Mouse (Mus musculus): Measurements from ENCODE around the gene Flt3.

Gene Flt3

GRCm38 (mm10) chr5:147354985-147355384, 45.3 kb downstream of the Flt3 start:
- DNase-seq (ENCODE audit: low read depth, low spot score), result no peak

- DNase-seq (ENCODE audit: low read depth, low spot score), result no peak
Measured at GRCm38 (mm10) chr5:147354161-147354780, 46.0 kb downstream of the Flt3 start.

DNA sequence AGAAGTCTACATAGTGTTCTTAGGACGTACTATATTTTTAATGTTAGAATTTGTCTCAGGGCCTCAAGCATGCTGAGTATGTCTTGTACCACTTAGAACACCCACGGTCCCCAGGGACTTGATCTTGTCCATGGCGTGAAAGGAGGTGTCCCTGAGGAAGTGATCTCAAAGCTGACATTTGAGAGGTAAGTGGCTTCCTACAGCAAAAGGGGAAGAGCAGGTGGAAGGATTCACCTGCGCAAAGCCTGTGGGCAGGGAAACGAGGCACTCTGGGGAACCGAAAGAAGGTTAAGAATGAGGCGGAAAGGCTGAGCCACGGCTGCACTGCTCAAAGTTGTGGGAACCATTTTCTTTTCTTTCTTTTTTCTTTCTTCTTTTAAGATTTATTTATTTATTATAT, 48.4 kb downstream of the Flt3 start:
- DNase-seq (ENCODE audit: low read depth, low spot score), result no peak

GRCm38 (mm10) chr5:147345981-147346380, 54.3 kb downstream of the Flt3 start:
- DNase-seq (ENCODE audit: low read depth, low spot score), result peak; percentile 48

GRCm38 (mm10) chr5:147343904-147344303, 56.4 kb downstream of the Flt3 start:
- no peak for DNase-seq (ENCODE audit: low read depth, low spot score)

DNA sequence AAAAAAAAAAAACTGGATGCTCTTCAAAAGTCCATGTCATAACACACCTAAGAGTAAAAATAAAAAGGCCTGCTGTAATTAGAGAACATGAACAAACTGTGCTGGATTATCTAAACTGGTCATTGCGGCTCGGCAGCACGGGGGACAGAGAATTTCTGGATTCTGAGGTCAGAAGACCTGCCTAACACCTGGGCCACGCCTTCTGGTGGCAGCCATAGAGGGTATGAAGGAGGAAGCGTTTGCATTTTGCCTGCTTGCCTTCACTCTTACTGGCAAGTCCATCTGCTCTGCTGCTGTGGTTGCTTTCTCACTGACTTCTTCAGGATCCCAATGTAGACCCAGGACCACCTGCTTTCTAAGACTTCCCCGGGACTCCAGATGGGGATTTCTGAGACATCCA, 57.4 kb downstream of the Flt3 start:
- DNase-seq (ENCODE audit: low read depth, low spot score), result no peak

DNA sequence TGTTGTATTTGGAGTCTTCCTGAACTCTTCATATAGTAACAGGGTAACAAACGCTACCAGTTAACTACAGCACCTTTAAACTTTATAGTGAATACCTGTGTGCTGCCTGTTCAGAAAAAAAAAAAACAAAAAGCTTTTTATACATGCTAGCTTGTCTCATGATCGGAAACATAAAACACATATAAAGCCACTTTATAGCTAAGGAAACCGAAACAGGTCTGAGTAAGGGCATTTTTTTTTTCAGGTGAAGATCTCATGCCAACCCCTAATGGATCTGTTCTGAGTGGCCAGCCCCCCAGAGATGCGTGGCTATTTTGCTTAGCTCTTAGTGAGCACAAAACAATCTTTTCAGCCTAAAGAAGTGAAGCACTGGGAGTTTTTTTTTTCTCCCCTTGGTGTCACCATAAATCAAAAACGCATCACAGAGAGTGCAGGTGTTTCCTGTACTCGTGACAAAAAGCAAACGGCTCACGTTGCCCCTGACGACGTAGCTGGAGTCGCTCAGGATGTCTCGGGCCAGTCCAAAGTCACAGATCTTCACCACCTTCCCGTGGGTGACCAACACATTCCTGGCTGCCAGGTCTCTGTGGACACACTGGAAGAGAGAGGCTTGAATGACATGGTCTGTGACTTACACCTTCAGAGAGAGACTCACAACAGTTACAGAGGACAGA, 59.4 kb downstream of the Flt3 start:
- DNase-seq (ENCODE audit: low read depth, low spot score), result no peak

DNA sequence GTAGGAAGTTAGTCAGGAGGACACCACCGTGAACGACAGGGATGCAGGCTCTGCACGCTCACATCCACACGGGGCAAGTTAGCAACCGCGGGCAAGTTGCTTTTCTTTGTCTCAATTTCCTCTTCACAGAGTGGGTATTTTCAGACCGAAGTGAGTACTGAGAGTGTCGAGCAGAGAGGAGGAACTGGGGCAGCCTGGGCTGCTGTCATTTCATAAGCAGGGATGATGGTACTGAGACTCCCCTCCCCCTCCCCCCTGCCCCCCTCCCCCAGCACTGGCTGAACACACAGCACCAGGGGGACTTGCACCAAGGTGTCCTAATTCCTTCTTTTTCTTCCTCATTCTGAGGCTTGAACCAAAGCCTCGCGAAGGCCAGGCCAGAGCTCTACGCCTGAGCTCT, 60.7 kb downstream of the Flt3 start:
- no peak for DNase-seq (ENCODE audit: low read depth, low spot score)

- DNase-seq (ENCODE audit: low read depth, low spot score), result peak; percentile 47
Measured at GRCm38 (mm10) chr5:147338967-147339366, 61.3 kb downstream of the Flt3 start.

DNA sequence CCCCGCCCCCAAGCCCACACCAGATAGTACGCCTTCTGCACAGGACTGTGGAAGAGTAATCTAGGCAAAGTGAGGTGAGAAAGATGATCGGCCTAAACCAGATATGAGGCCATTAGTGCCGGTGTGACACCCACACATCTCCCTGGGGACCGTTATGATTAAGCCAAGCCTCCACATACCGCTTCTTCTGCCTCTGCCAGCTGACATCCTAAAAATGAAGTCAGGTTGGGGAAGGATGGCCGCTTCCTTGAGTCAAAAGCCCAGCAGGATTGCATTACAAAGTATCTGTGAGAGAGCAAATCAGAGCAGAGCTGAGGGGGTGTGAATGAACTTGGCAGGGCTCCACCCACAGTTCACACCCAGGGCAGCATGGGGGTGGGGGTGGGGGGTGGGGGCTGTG, 67.6 kb downstream of the Flt3 start:
- DNase-seq (ENCODE audit: low read depth, low spot score), result peak; percentile 59

GRCm38 (mm10) chr5:147331547-147331946, 68.7 kb downstream of the Flt3 start:
- DNase-seq (ENCODE audit: low read depth, low spot score), result peak; percentile 83

DNA sequence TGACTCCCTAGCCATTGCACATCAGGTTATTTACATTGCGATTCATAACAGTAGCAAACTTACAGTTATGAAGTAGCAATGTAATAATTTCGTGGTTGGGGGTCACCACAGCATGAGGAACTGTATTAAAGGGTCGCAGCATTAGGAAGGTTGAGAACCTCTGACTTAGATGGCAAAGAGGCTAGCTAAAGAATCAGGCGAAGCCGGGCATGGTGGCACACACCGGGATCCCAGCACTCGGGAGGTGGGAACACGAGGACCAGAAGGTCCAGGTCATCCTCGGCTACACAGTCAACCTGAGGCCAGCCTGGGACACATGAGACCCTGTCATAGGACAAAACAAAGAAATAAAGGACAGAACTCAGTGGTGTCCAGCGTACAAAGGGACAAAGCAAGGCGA, 70.3 kb downstream of the Flt3 start:
- no peak for DNase-seq (ENCODE audit: low read depth, low spot score)

GRCm38 (mm10) chr5:147327636-147328035, 72.7 kb downstream of the Flt3 start:
- no peak for DNase-seq (ENCODE audit: low read depth, low spot score)

DNA sequence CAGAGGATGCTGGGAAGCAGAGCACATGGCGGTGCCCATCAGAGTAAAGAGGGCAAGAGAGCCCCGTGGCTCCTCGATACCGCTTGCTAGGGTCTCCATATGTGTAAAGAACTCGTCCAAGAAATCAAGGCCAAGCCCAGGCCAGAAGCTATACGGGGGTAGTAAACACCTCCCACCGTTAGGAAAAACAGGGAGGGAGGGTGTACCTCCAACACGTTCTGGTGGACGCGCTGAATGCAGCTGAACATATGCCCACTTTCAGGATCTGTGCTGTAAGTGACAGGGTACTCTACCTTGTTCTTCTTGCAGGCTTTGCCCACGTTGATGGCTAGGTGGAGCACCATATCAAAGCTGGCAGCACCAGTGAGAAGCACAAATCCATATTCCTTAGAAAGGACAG, 74.4 kb downstream of the Flt3 start:
- no peak for DNase-seq (ENCODE audit: low read depth, low spot score)

DNA sequence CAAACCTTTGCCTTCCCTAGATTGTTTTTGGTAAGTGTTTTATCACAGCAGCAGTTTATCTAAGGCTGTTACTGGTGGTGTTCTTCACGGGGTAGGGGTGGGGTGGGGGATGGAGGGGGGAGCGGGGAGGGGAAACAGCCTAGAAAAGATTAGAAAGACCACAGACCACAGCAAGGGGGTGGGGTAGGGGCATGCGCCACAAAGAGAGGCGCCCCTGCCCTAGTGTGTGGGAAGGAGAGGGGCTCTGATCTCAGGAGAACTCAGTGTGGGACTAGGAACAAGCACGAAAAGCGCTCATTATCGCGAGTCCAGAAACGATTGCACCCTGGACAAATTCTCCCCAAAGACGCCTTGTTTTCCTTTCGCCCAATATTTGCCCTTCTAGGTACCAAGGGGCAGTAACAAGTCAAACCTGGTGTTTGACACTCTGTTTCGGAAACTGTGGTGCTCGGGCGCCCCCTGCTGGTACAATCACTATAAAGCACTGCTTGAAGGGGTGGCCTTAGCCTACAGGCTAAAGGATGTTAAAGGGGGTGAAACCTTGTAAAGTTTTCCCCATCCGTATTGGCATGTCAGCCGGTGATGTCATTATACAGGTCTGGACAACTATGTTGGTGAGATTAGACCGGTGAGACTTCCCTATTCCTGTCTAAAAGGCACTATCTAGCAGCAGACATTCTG, 76.9 kb downstream of the Flt3 start:
- peak; percentile 69 for DNase-seq (ENCODE audit: low read depth, low spot score)

DNA sequence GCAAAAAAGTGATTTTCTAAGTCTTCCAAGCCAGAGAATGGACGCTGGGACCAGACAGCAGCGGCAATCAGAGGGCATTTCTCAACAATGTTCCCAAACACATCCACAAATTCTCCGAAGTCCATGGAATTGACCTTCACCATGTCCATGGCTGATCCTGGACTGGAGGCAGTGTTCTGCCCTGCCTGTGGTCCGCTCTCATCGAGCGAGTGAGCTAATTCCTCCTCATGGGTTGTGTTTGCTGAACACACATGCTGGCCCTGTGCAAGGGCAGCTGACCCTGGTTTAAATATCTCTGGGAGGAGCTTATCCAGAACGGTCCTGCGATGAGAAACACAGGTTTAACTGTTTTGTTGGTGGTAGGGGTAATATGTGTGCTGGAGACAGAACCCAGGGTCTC, 78.1 kb downstream of the Flt3 start, which contains the start of gene Urad:
Urad (minus strand) TSS at position 258 of the 400 bp plus-strand sequence.
- no peak for DNase-seq (ENCODE audit: low read depth, low spot score)

DNA sequence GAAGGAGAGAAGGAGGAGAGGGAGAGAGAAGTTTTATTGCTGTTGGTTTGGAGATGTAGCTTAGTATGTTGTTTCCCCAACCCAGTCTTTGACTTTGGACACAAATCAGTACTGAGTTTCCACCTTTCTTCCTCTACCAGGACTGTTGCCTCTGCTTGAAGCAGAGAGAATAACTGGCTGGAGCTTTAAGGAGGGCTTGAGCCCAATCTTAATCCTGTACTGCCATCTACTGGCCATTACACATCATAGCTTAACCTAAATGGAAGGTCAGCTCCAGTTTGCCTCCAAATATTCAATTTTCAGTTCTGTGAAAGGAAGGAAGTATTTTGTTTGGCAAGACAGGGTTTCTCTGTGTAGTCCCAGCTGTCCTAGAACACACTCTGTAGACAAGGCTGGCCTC, 80.6 kb downstream of the Flt3 start:
- peak; percentile 80 for DNase-seq (ENCODE audit: low read depth, low spot score)

GRCm38 (mm10) chr5:147317991-147318390, 82.3 kb downstream of the Flt3 start:
- DNase-seq (ENCODE audit: low read depth, low spot score), result peak; percentile 38

DNA sequence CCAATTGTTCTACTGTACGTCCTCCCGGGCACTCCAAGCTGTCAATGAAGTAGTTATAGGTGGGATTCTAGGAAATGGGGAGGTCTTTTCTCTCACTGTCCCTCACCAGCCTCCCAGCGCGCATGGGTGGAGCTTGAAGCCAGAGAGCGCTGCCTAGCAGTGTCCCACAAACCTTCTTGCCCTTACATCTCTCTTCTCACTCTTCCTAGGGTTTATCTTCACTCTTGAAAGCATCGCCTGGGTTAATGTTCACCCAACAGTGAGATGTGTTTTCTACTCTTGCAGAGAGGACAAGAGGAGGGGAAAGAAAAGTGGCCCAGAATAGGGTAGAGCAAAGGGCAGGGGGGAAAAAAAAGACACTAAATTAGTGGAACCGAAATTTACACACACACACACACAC, 83.0 kb downstream of the Flt3 start:
- DNase-seq (ENCODE audit: low read depth, low spot score), result no peak

- DNase-seq (ENCODE audit: low read depth, low spot score), result no peak
Measured at GRCm38 (mm10) chr5:147315432-147316075, 84.7 kb downstream of the Flt3 start.

DNA sequence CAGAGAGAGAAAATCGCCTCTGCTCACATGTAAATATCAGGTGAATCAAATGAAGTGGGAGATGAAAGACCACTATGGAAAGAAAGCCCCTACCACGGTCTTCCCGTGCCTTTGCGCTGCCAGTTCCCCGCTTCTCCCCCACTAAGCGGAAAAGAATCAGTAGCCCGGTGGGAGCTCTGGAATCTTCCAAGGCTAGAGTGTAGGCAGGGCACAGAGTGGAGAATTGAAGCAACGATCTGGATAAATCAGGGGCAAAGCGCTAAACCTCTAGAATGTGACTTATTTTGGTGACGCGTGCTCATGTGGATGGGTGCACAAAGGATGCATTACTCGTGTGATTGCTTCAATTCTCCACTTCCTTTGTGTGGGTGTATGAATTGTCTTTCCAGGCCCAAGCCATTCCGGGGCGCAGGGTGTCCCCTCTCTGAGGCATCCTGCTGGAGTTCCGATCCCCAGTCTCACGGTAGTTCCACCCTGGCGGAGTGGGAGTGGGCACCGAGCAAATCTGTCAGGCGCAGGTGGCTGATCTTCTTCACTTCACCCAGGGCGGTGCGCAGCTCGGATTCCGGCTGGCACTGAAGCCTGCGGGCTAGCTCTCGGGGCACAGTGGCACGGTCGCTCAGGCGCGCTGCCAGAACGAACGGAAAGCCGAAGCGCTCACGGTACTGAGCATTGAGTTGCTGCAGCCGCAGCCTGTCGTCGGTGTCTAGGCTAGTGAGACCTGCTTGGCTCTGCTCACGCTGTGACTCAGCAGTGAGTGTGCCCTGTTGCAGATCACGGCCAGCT, 85.5 kb downstream of the Flt3 start:
- peak; percentile 41 for DNase-seq (ENCODE audit: low read depth, low spot score)
